Mouse (Mus musculus) liver, embryonic 14.5 days (tissue): ENCODE measurements around the gene Cdh5.

Experiments
- CTCF ChIP-seq: IDR thresholded peaks from 2 replicates; pipeline ENCODE4 v1.5.1; 2016; ENCODE audit warnings: antibody characterized with exemption, low read depth, control low read depth
- EP300 ChIP-seq: IDR thresholded peaks from 2 replicates; pipeline ENCODE4 v1.6.1; 2016; ENCODE audit warnings: antibody characterized with exemption, low read depth

- no peak for TF ChIP-seq CTCF
- no peak for TF ChIP-seq EP300
These were observed 26.3 kb upstream of the Cdh5 start for GRCm38 (mm10) chr8:104075079-104075478.
